Mouse (Mus musculus) common myeloid progenitor, adult 5-6 weeks (primary cell): ENCODE measurements around the gene Chd2. TPM values are rescaled to one million over a fixed set of nuclear protein-coding genes. Genes with fewer than 3 reads are reported as not detected.
A peak's percentile ranks its signal among the peaks of the same experiment; 100 is the strongest.
"Not testable (repeated sequence)": the region's sequence is repeated elsewhere in the genome, so short reads cannot be mapped to it uniquely, and the experiment has no call there.

Source experiments
- ATAC-seq: replicated peaks from 2 replicates; pipeline ENCODE4 v1.8.0; 2016; ENCODE audit warnings: low read depth, mild to moderate bottlenecking, moderate TSS enrichment, inconsistent platforms; ENCODE audit not compliant: poor library complexity, severe bottlenecking
- total RNA-seq: library from RNA; stranded (forward); fragments of 200-1000, 187-1606 nt; gene quantifications from 2 replicates; pipeline ENCODE4 v1.2.3, GENCODE M21; 2017

Chd2 gene
- total RNA-seq: 184 and 190 TPM in 2 replicates

DNA sequence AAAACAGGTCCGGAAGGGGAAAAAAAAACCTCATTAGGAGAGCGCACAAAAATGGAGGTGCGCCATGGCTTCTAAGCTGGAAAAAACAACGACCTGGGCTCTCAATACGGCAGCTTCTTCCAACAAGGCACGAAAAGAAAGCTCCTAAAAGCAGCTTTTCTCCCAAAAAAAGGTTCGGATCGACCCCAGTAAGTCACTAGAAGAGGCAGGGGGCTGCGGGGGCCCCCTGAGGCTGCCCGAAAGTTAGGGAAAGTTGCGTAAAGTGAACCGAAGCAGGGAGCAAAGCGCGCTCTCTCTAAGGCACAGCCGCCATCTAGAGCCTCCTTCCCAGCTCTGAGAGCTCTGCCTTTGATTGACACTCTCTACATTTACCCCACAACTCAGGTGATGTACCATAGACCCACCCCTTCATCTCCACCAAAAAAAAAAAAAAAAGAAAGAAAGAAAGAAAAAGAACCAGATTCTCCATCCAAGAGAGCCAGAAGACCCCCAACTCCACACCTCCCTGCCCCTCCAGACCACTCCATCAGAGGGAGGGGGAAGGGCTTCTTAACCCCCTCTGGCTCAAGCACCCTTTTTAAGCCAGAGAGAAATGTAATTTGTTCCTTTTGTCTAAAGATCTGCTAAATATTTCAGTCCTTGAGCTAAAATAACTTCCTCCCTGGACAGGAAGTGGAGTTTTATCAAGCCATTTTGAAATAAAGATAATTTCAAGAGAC lies at the start of gene Chd2:
Gene Chd2 (minus strand): TSS at position 419 of the 719 bp plus-strand sequence.
- peak; percentile 61 for ATAC-seq

GRCm38 (mm10) chr7:73590757-73591156 lies 49.1 kb upstream of the Chd2 start:
- ATAC-seq: no peak

- no peak for ATAC-seq
These were observed 47.7 kb upstream of the Chd2 start for GRCm38 (mm10) chr7:73589208-73589771.

GRCm38 (mm10) chr7:73588351-73588906 lies 46.8 kb upstream of the Chd2 start:
- no peak for ATAC-seq

DNA sequence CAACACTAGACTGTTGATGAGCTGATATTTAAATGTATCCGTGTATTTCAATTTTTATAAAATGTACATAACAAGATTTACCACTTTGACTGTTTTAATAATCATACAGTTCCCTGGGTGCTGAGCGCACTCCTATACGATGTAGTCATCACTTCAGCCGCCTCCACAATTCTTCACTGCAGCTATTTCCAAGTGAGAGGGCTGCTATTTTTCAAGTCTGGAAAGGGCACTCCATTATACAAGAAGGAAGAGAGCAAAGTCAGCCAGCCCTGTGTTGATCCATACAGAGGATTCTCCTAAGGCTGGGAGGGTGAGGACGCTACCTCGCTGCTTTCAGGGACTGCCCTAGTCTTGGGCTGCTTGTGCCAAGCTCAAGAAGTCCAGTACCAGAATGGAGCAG lies 45.1 kb upstream of the Chd2 start:
- ATAC-seq: no peak

GRCm38 (mm10) chr7:73586206-73586605 lies 44.6 kb upstream of the Chd2 start:
- ATAC-seq: no peak

DNA sequence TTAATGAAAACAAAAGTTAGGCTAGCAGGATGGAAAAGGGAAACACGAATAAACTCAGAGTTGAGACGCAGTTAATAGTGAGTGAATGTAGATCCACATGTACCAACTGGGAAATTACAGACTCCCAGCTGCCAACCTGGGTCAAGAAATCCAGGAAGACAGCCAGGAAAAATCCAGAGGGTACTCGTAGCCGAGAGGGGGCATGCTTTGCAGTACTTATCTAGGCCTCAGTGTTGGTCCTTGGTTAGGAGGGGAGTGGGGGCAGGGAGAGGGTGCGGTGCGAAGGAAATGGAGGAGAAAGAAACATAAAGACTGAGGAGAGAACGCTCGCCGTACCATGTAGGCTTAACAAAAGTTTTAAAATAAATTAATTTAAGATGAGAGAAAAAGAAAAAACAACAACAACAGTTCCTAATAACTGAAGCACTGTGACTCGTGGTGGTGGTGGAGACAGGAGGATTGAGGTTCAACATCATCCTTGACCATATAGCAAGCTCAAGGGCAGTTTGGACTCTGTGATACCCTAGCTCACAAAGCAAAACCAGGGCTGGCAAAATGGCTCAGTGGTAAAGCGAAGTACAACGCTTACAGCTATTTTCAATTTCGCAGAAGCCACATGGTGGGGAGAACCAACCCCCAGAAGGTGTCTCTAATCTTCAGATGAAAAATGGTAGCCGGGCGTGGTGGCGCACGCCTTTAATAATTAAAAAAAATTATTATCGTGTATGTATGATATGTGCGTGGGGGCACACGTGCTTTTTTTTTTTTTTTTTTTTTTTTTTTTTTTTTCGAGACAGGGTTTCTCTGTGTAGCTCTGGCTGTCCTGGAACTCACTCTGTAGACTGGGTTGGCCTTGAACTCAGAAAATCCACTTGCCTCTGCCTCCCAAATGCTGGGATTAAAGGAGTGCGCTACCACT lies 43.7 kb upstream of the Chd2 start:
- ATAC-seq: no peak

- peak; percentile 66 for ATAC-seq
These were observed 42.7 kb upstream of the Chd2 start for GRCm38 (mm10) chr7:73584009-73584995.

GRCm38 (mm10) chr7:73583400-73583799 lies 41.8 kb upstream of the Chd2 start:
- ATAC-seq: peak; percentile 49; the same call in 1 of the 2 replicates

- no peak for ATAC-seq
These were observed 40.3 kb upstream of the Chd2 start for GRCm38 (mm10) chr7:73581836-73582375.

- ATAC-seq: no peak
These were observed 37.6 kb upstream of the Chd2 start for GRCm38 (mm10) chr7:73579072-73579731.

DNA sequence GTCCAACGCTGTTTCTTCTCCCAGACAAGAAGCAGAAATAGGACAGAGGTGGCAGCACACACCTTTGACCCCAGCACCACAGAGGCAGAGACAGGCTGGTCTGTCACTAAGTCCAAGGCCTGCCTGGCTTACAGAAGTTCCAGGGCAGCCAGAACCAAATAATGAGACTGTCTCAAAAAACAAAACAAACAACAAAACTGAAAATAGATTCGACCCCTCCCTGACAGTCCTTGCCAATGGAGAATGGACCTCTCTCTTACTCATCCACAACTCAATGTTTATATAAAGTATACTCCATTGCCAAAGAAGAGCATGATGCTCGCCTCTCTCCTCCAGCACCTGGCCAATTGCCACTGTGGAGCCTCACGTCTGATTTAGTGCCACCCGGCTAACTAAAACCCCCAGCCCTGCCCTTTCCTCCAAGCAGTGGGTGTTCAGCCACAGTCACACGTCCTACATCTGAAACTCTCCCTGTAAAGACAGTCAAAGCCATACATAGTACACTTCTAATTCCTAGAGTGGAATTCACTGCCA lies 36.3 kb upstream of the Chd2 start:
- ATAC-seq: no peak

GRCm38 (mm10) chr7:73576101-73576936 lies 34.7 kb upstream of the Chd2 start:
- ATAC-seq: no peak

- ATAC-seq: no peak
These were observed 33.6 kb upstream of the Chd2 start for GRCm38 (mm10) chr7:73575257-73575656.

- ATAC-seq: not testable (repeated sequence)
These were observed 33.0 kb upstream of the Chd2 start for GRCm38 (mm10) chr7:73574673-73575072.

DNA sequence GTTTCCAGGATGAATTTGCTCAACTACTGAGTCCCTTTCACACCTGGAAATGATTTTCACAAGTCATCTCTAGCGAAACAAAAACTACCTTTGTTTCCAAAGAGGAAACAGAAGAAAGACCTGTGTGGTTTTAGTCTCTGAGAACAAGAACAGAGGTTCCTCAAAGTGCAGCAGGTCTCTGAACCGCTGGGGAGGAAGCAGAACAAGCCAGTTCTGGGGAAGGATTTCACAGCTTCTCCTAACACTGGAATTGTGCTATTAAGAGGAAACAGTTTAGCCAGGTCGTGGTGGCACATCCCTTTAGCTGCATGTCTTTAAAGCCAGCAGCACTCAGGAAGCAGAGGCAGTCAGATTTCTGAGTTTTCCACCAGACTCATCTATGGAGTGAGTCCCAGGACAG lies 30.9 kb upstream of the Chd2 start:
- peak; percentile 73 for ATAC-seq

DNA sequence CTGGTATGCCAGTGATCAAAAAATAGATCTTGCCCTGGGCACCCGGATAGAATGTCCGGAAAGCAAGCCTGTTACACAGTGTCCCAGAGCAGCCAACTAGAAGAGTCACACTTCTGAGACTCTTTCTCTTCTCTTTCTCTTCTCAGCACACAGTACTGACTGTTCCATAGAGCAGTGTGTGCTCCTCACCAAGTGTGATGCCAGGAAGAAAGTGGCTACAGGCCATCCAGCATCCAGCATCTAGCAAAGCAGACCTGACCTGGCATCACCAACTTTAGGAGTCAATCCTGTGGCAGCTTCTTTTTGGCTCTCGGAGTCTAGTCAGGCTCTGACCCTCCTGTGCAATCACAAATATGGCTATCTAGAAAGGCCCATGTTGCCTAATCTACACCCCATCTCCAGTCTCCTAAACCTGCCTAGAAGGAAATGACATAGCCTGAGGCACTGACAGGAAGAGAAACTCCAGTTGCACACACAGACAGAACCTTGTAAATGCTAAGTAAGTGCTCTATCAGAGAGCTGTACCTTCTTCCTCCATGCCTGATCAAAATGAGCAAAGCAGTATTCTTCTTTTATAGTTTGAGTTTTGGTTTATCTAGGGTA lies 27.3 kb upstream of the Chd2 start:
- ATAC-seq: peak; percentile 53
